Mouse (Mus musculus) testis, adult 2 months (tissue): ENCODE results near the gene Dynlt1c.
"Not testable (repeated sequence)": the region's sequence is repeated elsewhere in the genome, so short reads cannot be mapped to it uniquely, and the experiment has no call there.

ENCODE experiments used
- CTCF ChIP-seq: fragments of 200-500 bp; IDR thresholded peaks from 2 replicates; pipeline ENCODE4 v1.5.1; 2012; ENCODE audit warnings: low read depth, mild to moderate bottlenecking, inconsistent platforms, low read length, moderate library complexity; ENCODE audit not compliant: control insufficient read depth, insufficient read depth, insufficient replicate concordance
- POLR2A ChIP-seq: fragments of 200-500 bp; IDR thresholded peaks from 2 replicates; pipeline ENCODE4 v1.6.1; 2012; ENCODE audit warnings: low read depth, mild to moderate bottlenecking, inconsistent platforms, low read length, moderate library complexity; ENCODE audit not compliant: control insufficient read depth

- not testable (repeated sequence) for TF ChIP-seq POLR2A, CTCF
Observed at GRCm38 (mm10) chr17:6640044-6640637, 38.7 kb downstream of the Dynlt1c start.
